Mouse (Mus musculus): ENCODE data around the gene Gm20388.

GRCm38 (mm10) chr8:121718925-121719324, 1808.3 kb downstream of the Gm20388 start:
- no peak for TF ChIP-seq CTCF (conservative IDR thresholded peaks at IDR 0.05; ENCODE audit: insufficient read depth, insufficient read length, low read depth, low read length)
- no peak for TF ChIP-seq POLR2A (IDR thresholded peaks at IDR 0.05; ENCODE audit: low read depth, low read length)

Measured in kidney, adult 2 months (tissue).